Mouse (Mus musculus) frontal cortex, adult (tissue): Measurements from ENCODE around the gene Zfp780b.
"Not testable (repeated sequence)": the region's sequence is repeated elsewhere in the genome, so short reads cannot be mapped to it uniquely, and the experiment has no call there.

Experiments
- ATAC-seq: cut with Nextera tagmentation; 2 replicates; pipeline ENCODE4 v1.9.2; 2017; ENCODE audit warnings: mild to moderate bottlenecking, moderate library complexity, mixed read lengths; ENCODE audit not compliant: low TSS enrichment

Zfp780b gene

GRCm38 (mm10) chr7:27978683-27979528 is at the start of gene Zfp780b:
TSS of gene Zfp780b (minus strand) at chr7:27979171.
- ATAC-seq = peak; percentile 96

DNA sequence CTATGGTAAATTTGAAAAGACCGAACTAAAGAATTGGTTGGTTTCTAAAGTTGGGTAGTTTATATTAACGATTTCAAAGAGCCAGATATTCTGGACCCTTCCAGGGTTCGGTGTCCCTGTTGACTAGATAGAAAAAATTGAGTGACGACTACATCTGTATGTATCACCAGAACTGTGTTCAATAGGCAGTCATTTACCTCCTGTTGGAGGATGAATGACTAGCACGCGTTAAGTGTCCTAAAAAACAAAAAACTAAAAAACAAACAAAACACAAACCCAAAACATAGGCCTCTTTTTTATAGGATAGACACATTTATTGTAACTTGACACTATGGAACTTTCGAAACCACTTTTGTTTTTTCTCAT is 35.5 kb upstream of the Zfp780b start:
- peak; percentile 27; the same call in 1 of the 2 replicates for ATAC-seq

DNA sequence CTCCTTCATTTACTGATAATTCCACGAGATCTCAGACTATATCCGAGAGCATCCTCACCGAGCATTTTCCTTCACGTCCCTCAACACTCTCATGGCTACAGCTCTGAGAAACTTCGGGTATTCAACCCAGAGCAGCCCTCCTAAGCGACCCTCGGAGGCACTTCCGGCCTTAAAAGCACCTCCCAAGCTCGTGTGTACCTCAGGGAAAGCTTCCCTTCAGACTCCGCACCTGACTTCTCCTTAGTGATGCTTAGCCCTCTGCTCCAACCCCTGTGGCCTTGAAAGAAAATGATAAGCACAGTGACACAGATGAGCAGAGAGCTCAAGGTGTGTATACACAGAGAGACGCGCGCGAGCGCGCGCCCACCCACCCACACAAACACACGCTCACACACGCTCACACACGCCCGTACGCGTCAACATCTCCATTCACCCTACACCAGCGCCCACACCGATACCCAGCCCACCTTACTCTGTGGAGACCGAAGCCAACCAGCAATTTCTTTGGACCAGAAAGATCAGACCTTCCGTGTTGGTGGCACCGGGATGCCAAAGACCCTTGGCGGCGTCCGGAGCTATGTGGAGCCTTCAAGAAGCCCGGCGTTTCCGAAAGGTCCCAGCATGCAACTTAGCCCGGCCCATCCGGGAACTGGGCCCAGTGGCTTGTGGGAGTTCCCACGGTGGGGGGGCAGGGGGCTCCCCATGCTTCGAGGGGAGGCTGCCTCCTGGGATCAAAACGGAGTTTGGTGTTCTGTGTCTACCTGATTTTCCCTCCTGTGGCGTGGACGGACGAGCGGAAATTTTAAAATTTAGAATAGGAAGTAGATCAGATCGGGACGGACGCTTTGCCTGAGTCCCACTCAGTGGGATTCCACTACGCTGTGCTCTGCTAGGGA is 34.8 kb upstream of the Zfp780b start, which contains the start of gene Zfp850:
Gene Zfp850, minus strand, starts transcription at position 567 of the 896 bp plus-strand sequence.
- peak; percentile 91 for ATAC-seq

GRCm38 (mm10) chr7:28010271-28010670 is 31.3 kb upstream of the Zfp780b start:
- ATAC-seq = no peak; the same call in 1 of the 2 replicates

GRCm38 (mm10) chr7:27982197-27982596 is 3.2 kb upstream of the Zfp780b start:
- no peak for ATAC-seq

DNA sequence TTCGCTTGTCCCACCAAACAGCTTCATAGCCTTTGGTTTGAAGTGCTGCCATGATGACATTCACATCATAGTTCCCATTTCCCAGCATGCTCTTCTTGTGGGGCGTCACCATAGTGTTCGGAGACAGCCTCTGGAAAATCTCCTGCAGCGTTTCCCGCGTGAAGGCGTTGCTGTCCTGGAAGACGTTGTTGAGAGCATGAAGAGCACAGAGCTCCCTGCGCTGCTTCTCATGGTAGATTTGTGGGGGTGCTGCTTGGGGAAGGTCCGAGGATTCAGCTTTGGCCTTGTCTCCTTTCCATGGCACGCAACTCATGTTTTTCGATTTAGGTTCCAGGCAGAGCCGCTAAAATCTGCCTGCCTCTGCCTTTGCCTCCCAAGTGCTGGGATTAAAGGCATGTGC is 29.5 kb downstream of the Zfp780b start:
- ATAC-seq = not testable (repeated sequence)

DNA sequence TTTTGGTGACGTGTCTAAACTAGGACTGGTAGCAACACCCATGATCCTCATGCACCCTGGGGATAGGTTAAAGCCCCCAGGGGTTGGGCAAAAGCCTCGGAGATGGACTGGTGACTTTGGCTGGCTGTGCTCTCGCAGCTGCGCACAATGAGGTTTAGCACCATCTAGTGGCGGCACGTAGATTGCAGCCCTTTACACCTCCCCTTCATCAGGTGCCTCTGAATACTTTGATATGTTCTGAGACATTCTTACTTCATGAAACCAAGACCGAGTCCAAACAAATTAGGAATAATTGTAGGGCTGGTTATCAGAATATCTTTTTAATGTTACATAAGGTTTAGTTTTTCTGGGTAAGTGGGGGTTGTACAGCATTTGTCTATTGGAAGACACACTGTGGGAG is 37.1 kb downstream of the Zfp780b start:
- not testable (repeated sequence) for ATAC-seq

GRCm38 (mm10) chr7:27933800-27934158 is 45.2 kb downstream of the Zfp780b start:
- ATAC-seq = not testable (repeated sequence)

GRCm38 (mm10) chr7:27933050-27933799 is 45.7 kb downstream of the Zfp780b start:
- no peak for ATAC-seq

DNA sequence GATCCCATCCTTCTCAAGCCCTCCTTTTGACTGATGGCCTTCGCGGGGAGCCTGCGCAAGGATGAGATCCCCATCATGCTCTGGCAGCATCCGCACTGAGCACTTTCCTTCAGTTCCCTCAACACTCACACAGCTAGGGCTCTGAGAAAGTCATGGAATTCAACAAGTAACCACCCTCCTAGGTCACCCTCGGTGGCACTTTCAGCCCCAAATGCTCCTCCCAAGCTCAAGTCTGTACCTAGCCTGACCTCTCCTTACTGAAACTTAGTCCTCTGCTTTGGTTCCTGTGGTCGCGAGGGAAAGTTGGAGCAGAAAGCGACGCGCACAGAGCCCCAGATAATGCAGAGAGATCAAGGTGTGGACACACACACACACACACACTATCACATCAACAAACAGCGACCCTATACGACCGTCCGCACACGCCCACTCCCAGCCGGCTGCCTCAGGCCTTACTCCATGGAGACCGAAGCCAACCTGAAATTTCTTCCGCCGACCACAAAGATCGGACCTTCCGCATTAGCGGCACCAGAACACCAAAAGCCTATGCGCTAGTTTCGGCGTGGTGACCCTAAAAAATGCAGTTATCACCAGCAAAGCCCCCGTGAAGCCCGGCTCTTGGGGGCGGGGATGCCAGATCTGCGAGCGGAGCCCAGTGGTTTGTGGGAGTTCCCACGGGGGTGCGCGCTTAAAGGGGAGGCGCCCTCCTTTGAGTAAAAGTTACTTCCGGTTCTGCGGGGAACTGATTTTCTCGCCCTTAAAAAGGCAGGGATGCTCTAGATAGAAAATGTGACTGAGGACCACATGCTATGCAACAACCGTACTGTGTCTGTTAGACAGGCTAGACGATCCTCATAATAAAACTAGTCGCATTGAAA is 49.9 kb downstream of the Zfp780b start, which contains the start of gene Zfp974:
Gene Zfp974, minus strand, starts transcription at position 643 of the 878 bp plus-strand sequence.
- ATAC-seq = peak; percentile 87

GRCm38 (mm10) chr7:27927041-27927440 is 51.9 kb downstream of the Zfp780b start:
- ATAC-seq = not testable (repeated sequence)

GRCm38 (mm10) chr7:27910952-27911351 is 68.0 kb downstream of the Zfp780b start:
- not testable (repeated sequence) for ATAC-seq
